Mouse (Mus musculus) spleen, adult 2 months (tissue): ENCODE measurements around the gene Hes3.

Source experiments
- CTCF ChIP-seq: fragments of 200-500 bp; IDR thresholded peaks from 2 replicates; pipeline ENCODE4 v1.5.1; 2011; ENCODE audit warnings: mild to moderate bottlenecking, inconsistent platforms; ENCODE audit not compliant: insufficient read depth, insufficient read length, insufficient replicate concordance; ENCODE audit errors: extremely low read depth
- POLR2A ChIP-seq: fragments of 200-500 bp; IDR thresholded peaks from 2 replicates; pipeline ENCODE4 v1.6.1; 2011; ENCODE audit warnings: low read depth, low read length, inconsistent platforms

DNA sequence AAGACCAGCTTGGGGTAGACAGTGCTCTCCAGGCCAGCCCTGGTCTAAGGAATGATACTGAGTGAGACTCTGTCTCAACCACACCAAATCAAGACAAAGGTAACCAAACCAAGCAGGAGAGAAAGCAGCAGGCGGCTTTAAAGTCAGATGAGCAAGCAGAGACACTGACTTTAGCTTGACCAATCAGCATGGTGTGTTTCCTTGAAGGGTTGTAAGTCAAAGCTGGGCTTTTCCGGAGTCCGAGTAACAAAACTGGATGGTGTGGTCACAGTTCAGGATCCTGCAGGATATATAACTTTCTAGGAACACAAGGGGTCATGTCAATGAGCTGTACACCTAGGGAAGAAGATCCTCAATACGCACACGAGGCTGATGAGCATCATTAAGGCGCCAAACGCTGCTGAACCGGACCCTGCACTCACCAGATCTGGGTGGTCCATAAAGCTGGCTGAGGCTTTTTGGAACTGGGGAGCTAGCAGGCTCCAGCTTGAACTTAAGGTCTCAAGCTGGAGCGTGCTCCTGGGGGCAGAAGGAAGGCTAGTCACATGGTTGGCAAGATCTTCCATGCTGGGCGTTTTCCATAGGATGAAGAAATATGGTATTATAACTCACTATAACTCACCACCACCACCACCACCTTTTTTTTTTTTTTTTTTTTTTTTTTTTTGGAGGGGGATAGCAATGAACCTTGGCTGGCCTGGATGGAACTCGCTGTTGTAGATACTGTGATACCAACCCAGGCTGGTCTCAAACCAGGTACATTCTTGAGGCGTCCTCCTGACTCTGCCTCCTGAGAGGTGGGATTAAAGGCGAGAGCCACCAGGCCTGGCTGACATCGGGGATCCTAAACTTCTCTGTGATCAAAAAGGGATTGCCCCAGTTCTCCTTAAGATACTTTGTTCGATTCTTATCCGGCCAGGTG is 33.4 kb upstream of the Hes3 start:
- TF ChIP-seq CTCF (no peak), POLR2A (no peak)
